Mouse (Mus musculus): ENCODE results near the gene Aldh9a1. TPM values are rescaled to one million over a fixed set of nuclear protein-coding genes. Genes with fewer than 3 reads are reported as not detected.
A peak's percentile ranks its signal among the peaks of the same experiment; 100 is the strongest.

The Aldh9a1 gene
- polyA plus RNA-seq, 2 experiments, result 32.7 to 46.7 TPM

DNA sequence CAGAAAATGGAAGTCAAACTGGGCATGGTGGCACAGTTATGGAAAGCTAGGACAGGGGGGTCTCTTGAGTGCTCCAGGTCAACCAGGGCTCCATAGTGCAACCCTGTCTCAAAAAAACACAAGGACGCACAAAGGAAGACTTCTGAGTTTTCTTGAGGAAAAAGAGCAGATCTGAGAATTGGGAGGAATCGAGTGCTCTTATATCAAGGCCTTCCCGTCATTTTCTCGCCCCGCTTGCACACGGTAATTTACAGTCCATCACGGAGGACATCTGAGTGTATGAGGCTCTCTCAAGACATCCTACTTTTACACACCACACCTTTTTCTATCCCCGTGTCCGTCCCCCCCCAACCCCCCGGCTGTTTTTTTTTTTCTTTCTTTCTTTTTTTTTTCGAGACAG, 42.1 kb upstream of the Aldh9a1 start:
- DNase-seq (ENCODE audit: low spot score) (no peak), ATAC-seq (ENCODE audit: low FRiP score, low read depth) (no peak)
- Histone ChIP-seq H3K9me3 (ENCODE audit: control insufficient read depth, low read length) (no peaks in the 10 kb centered on the region), H3K36me3 (ENCODE audit: control insufficient read depth, insufficient read depth, low read length) (peaks cover 13% of the 10 kb centered on the region), H3K4me3 (replicated peaks; ENCODE audit: low read length) (peak overlapping the region; percentile 83), H3K4me2 (replicated peaks; ENCODE audit: low read depth, low read length, severe bottlenecking) (peak overlapping the region; percentile 86), H3K4me1 (ENCODE audit: control insufficient read depth, insufficient read depth, low read length) (peaks cover 9% of the 10 kb centered on the region; the same call in 1 of the 2 replicates), H3K27me3 (ENCODE audit: control insufficient read depth, insufficient read depth, low read length) (no peaks in the 10 kb centered on the region), H3K27ac (replicated peaks; ENCODE audit: low read depth, low read length) (no peak overlapping the region), H3K9ac (ENCODE audit: low read depth, low read length, severe bottlenecking) (peak overlapping the region; percentile 98; the same call in 1 of the 2 replicates)
- WGBS, result 61% methylated on average over 11 of the region's 11 CpGs
- TF ChIP-seq POLR2A (IDR thresholded peaks at IDR 0.05; ENCODE audit: borderline replicate concordance, extremely low read depth, insufficient read depth, insufficient read length), result no peak

DNA sequence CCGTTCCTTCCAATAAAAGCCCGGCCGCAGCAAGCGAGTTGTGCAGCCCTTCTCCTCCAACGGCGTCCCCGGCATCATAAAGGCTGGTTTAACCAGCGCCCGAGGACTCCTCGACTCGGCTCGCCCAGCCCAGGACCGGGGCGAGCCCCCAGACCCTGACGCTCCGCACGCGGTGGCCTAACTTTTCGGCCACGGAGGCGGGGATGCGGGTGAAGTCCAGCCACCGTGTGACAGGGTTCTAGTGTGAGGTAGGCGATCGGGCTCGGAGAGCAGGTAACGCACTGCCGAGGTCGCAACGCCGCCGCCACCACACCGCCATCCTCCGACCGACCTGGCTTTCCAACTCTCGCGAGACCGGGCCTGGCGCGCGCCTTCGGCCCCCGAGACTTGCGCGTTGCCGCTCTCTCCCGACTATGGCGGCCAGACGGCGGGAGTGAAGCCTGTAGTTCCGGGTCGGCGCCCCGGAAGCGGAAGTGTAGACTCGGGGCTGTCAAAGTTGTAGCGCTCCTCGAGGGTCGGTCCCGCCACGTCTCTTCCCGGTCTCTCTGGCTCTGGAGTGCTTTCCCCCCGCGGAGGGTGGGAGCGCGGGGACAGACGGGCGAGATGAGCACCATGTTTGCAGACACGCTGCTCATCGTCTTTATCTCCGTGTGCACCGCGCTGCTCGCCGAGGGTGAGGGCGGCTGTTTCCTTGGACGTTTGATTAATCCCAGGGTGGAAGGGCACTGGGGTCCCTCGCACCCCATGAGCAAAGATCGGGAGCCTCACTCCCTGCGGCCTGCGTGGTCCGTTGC, 41.3 kb upstream of the Aldh9a1 start, which contains the start of gene Tmco1:
Gene Tmco1 (plus strand): TSS at position 118 of the 794 bp plus-strand sequence.
- H3K9me3 ChIP-seq (ENCODE audit: control insufficient read depth, low read length), result no peaks in the 10 kb centered on the region
- DNase-seq (ENCODE audit: low spot score), result peak; percentile 95
- peak within 1 kb of the TSS; percentile 98 for H3K9ac ChIP-seq (ENCODE audit: low read depth, low read length, severe bottlenecking)
- H3K4me1 ChIP-seq (ENCODE audit: control insufficient read depth, insufficient read depth, low read length), result peaks cover 9% of the 10 kb centered on the region; the same call in 1 of the 2 replicates
- under 1% methylated on average over 76 of the region's 82 CpGs for WGBS
- peak within 1 kb of the TSS; percentile 86 for H3K4me2 ChIP-seq (replicated peaks; ENCODE audit: low read depth, low read length, severe bottlenecking)
- H3K27ac ChIP-seq (replicated peaks; ENCODE audit: low read depth, low read length), result peak within 1 kb of the TSS; percentile 97
- TF ChIP-seq POLR2A (IDR thresholded peaks at IDR 0.05; ENCODE audit: borderline replicate concordance, extremely low read depth, insufficient read depth, insufficient read length), result peak; percentile 95
- H3K36me3 ChIP-seq (ENCODE audit: control insufficient read depth, insufficient read depth, low read length), result peaks cover 15% of the 10 kb centered on the region
- ATAC-seq (ENCODE audit: low FRiP score, low read depth), result peak; percentile 97
- peak within 1 kb of the TSS; percentile 83 for H3K4me3 ChIP-seq (replicated peaks; ENCODE audit: low read length)
- no peaks in the 10 kb centered on the region for H3K27me3 ChIP-seq (ENCODE audit: control insufficient read depth, insufficient read depth, low read length)

DNA sequence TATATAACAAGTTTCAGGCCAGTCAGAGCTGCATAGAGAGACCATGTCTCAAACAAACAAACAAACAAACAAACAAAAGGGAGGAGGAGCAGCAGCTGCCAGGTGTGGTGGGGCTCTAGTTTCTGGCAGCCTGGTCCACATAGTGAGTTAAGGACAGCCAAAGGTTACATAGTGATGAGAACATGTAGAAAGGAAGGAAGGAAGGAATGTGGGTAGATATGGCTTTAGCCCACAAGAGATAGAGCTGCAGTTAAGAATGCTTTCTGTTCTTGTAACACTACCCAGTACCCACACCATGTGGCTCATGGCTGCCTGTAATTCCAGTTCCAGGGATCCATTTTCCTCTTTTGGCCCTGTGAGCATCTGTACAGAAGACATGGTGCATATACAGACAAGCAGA, 37.4 kb upstream of the Aldh9a1 start:
- Histone ChIP-seq H3K27ac (replicated peaks; ENCODE audit: low read depth, low read length) (no peak overlapping the region), H3K4me1 (ENCODE audit: control insufficient read depth, insufficient read depth, low read length) (peaks cover 9% of the 10 kb centered on the region; the same call in 1 of the 2 replicates), H3K4me2 (replicated peaks; ENCODE audit: low read depth, low read length, severe bottlenecking) (no peak overlapping the region), H3K36me3 (ENCODE audit: control insufficient read depth, insufficient read depth, low read length) (peaks cover 33% of the 10 kb centered on the region), H3K9ac (ENCODE audit: low read depth, low read length, severe bottlenecking) (no peak overlapping the region), H3K4me3 (replicated peaks; ENCODE audit: low read length) (no peak overlapping the region), H3K27me3 (ENCODE audit: control insufficient read depth, insufficient read depth, low read length) (no peaks in the 10 kb centered on the region), H3K9me3 (ENCODE audit: control insufficient read depth, low read length) (no peaks in the 10 kb centered on the region)
- TF ChIP-seq POLR2A (IDR thresholded peaks at IDR 0.05; ENCODE audit: borderline replicate concordance, extremely low read depth, insufficient read depth, insufficient read length), result no peak
- DNase-seq (ENCODE audit: low spot score) (no peak), ATAC-seq (ENCODE audit: low FRiP score, low read depth) (no peak)

DNA sequence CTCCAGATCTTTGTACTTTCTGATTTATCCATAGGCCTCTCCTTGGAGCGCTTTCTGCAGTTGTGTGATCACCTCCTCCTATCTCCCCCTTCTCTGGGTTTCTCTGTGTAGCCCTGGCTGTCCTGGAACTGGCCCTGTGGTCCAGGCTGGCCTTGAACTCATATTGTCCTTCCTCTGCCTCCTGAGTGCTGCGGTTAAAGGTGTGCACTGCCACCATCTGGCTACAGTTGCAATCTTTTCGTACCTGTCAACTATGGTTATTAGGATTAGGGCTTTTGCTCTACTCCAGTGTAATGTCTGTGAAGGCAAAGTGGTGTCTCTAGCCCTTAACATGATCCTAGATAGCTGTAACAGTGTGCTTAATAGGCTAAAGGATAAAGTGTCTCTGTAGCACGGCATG, 36.6 kb upstream of the Aldh9a1 start:
- no peak for ATAC-seq (ENCODE audit: low FRiP score, low read depth)
- Histone ChIP-seq H3K36me3 (ENCODE audit: control insufficient read depth, insufficient read depth, low read length) (peaks cover 39% of the 10 kb centered on the region), H3K4me1 (ENCODE audit: control insufficient read depth, insufficient read depth, low read length) (peaks cover 5% of the 10 kb centered on the region; the same call in 1 of the 2 replicates), H3K4me2 (replicated peaks; ENCODE audit: low read depth, low read length, severe bottlenecking) (no peak overlapping the region), H3K27ac (replicated peaks; ENCODE audit: low read depth, low read length) (no peak overlapping the region), H3K27me3 (ENCODE audit: control insufficient read depth, insufficient read depth, low read length) (no peaks in the 10 kb centered on the region), H3K4me3 (replicated peaks; ENCODE audit: low read length) (no peak overlapping the region), H3K9ac (ENCODE audit: low read depth, low read length, severe bottlenecking) (no peak overlapping the region), H3K9me3 (ENCODE audit: control insufficient read depth, low read length) (no peaks in the 10 kb centered on the region)
- DNase-seq (ENCODE audit: low spot score), result no peak
- WGBS, result 89% methylated on average over 4 of the region's 4 CpGs
- no peak for TF ChIP-seq POLR2A (IDR thresholded peaks at IDR 0.05; ENCODE audit: borderline replicate concordance, extremely low read depth, insufficient read depth, insufficient read length)

DNA sequence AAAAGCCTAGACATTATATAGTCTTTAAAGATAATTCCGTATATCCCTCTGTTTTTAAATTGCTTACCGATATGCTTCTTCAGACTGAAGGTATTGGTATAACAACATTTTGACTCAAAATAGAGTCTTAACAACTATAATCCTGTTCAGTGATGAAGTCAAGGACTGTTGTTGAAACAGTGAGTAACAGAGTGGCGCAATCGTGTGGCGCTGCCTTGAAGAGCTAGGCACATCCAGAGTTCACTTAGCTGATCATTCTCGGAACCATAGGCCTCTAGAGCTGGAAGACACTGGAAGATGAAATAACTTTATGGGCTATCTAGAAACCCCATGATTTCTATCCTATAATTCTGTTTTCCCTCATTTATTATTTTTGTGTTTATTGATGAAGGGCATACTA, 28.1 kb upstream of the Aldh9a1 start:
- H3K4me2 ChIP-seq (replicated peaks; ENCODE audit: low read depth, low read length, severe bottlenecking), result no peak overlapping the region
- no peak for TF ChIP-seq POLR2A (IDR thresholded peaks at IDR 0.05; ENCODE audit: borderline replicate concordance, extremely low read depth, insufficient read depth, insufficient read length)
- H3K4me3 ChIP-seq (replicated peaks; ENCODE audit: low read length), result no peak overlapping the region
- no peaks in the 10 kb centered on the region for H3K4me1 ChIP-seq (ENCODE audit: control insufficient read depth, insufficient read depth, low read length)
- no peak overlapping the region for H3K9ac ChIP-seq (ENCODE audit: low read depth, low read length, severe bottlenecking)
- no peaks in the 10 kb centered on the region for H3K9me3 ChIP-seq (ENCODE audit: control insufficient read depth, low read length)
- no peak overlapping the region for H3K27ac ChIP-seq (replicated peaks; ENCODE audit: low read depth, low read length)
- H3K27me3 ChIP-seq (ENCODE audit: control insufficient read depth, insufficient read depth, low read length), result no peaks in the 10 kb centered on the region
- WGBS, result 95% methylated on average over 6 of the region's 6 CpGs
- no peak for ATAC-seq (ENCODE audit: low FRiP score, low read depth)
- no peak for DNase-seq (ENCODE audit: low spot score)
- peaks cover 66% of the 10 kb centered on the region for H3K36me3 ChIP-seq (ENCODE audit: control insufficient read depth, insufficient read depth, low read length)

Data from limb, embryonic 14.5 days (tissue).